Mouse (Mus musculus) ovary, adult 2 months (tissue): Measurements from ENCODE around the gene Coa6. TPM values are rescaled to one million over a fixed set of nuclear protein-coding genes. Genes with fewer than 3 reads are reported as not detected.

Experiments used
- polyA plus RNA-seq: library from polyadenylated mRNA; depleted of rRNA; stranded (reverse); fragments of >200 nt; gene quantifications from 2 replicates; pipeline ENCODE4 v1.2.3, GENCODE M21; 2012; rRNA removed

Coa6 gene
- polyA plus RNA-seq, result 66.5 and 67.8 TPM in 2 replicates

DNA sequence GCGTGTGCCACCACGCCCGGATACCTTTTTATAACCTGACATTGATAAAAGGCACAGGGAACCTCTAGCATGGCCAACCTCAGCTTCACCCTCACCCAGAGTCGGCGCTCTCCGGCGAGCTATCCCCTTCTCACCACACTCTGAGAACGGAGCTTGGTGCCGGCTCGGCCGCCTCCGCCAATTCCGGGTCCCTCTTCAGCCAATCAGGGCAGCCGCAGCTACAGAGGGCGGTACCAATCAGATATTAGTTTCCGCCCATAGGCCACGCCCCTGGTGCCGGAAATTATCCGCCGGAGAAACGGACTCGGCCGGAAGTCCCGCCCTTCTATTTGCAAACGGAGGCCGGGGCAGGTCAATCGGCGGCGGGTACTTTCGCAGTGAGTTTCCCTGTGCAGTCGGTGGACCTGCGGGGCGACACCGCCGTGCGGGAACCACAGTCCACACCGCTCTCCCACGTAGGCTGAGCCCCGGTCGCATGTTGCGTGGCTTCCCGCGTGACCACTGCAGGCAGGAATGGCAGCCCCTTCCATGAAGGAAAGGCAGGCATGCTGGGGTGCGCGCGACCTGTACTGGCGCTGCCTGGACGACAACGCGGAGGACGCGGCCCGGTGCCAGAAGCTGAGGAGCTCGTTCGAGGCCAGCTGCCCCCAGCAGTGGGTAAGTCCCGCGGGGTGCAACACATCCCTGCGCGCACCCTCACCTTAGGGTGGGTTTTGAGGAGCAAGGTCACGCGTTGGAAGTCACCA lies at the start of gene Coa6:
TSS of gene Coa6 (plus strand) at position 342 of the 746 bp plus-strand sequence.

DNA sequence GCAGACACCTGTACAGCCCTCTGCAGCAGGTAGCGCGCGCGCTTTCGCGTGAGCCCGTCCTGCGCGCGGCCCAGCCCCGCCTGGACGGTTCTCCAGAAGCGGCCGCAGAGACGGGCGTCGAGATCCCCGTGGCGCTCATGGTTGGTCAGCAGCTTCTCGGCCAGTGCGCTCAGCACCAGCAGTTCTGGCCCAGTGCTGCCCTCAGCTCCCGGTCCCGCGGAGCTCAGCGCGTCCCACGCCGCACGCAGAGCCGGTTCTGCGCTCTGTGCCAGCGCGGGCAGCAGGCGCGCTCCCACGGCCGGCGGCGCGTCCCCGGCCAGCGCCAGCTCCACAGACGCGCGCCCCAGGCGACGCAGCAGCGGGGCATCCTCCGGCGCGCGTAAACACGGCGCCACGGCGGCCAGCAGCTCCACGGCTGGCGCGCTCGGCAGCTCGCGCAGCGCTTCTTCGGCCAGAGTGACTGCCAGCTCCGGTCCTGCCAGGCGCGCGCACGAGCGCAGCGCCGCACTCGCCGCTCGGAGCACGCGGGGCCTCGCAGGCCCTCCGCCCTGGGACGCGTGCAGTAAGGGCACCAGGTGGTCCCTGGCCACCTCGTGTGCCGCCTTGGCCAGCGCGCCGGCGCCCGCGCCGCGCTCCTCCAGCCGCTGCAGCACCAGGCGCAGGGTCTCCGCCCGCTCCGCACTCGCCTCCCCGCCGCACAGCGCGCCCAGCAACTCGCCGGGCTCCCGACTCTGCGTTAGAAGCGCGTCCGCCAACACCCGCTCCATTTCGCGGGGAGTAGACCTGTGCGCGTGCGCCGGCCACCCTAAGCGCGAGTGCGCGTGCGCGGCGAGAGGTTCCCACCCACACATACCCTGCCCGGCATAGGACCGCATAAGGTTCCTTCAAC lies 52.2 kb downstream of the Coa6 start, which contains the start of gene Tarbp1:
TSS of gene Tarbp1 (minus strand) at position 767 of the 889 bp plus-strand sequence.

Other genes starting within 250 kb of the Coa6 start
- gene Slc35f3, start 124.0 kb upstream of the Coa6 start, polyA plus RNA-seq, result 0.61 and 0.64 TPM in 2 replicates
- gene Tarbp1, start 52.5 kb downstream of the Coa6 start, polyA plus RNA-seq, result 7.9 and 9.0 TPM in 2 replicates
- 118 and 174 TPM in 2 replicates for gene Irf2bp2, start 171.5 kb downstream of the Coa6 start, polyA plus RNA-seq